Mouse (Mus musculus) forebrain, postnatal 0 days (tissue): ENCODE measurements at regions not wholly inside any gene's neighbourhood (a gene's known extent, or its start where the extent isn't known, plus 50 kb on each side); places are given as distances from the start of the nearest gene placed in this dataset.

ENCODE experiments used
- ATAC-seq: fragments of 200-750 bp; cut with Nextera tagmentation; 2 replicates; pipeline ENCODE4 v1.8.0; 2017; ENCODE audit warnings: mild to moderate bottlenecking, moderate library complexity
- DNase-seq: peaks from one replicate; pipeline ENCODE4 v3.0.0-alpha.2; 2015
- H3K27ac ChIP-seq: fragments of 300-500 bp; sonication (generic); 2 replicates; pipeline ENCODE4 v1.5.1; 2014; ENCODE audit warnings: low read depth, mild to moderate bottlenecking, antibody characterized with exemption, low read length, moderate library complexity, mixed read lengths
- H3K27me3 ChIP-seq: fragments of 300-500 bp; sonication (generic); 2 replicates; pipeline ENCODE4 v1.6.1; 2014; ENCODE audit warnings: mild to moderate bottlenecking, low read length, mixed read lengths; ENCODE audit not compliant: insufficient read depth
- H3K36me3 ChIP-seq: fragments of 300-500 bp; sonication (generic); 2 replicates; pipeline ENCODE4 v1.6.1; 2014; ENCODE audit warnings: mild to moderate bottlenecking, moderate library complexity; ENCODE audit not compliant: insufficient read depth
- H3K4me1 ChIP-seq: fragments of 300-500 bp; sonication (generic); 2 replicates; pipeline ENCODE4 v1.6.1; 2014; ENCODE audit warnings: antibody characterized with exemption; ENCODE audit not compliant: insufficient read depth
- H3K4me2 ChIP-seq: fragments of 300-500 bp; sonication (generic); 2 replicates; pipeline ENCODE4 v1.6.1; 2014; ENCODE audit warnings: low read depth, mild to moderate bottlenecking, moderate library complexity
- H3K4me3 ChIP-seq: fragments of 300-500 bp; sonication (generic); 2 replicates; pipeline ENCODE4 v1.5.1; 2014; ENCODE audit warnings: low read depth, low read length, mixed read lengths
- H3K9ac ChIP-seq: fragments of 300-500 bp; sonication (generic); 2 replicates; pipeline ENCODE4 v1.6.1; 2014; ENCODE audit warnings: mild to moderate bottlenecking
- H3K9me3 ChIP-seq: fragments of 300-500 bp; sonication (generic); 2 replicates; pipeline ENCODE4 v1.6.1; 2016; ENCODE audit warnings: low read length
- CTCF ChIP-seq: sonication (generic); IDR thresholded peaks from 2 replicates; pipeline ENCODE4 v1.5.1; 2016; ENCODE audit warnings: antibody characterized with exemption, control low read depth, low read depth
- WGBS: fragments of 180-500 bp; shearing (Covaris S2); extraction: QIAGEN DNeasy Blood & Tissue Kit; methylation state at CpG from one replicate; pipeline ENCODE4 v1.1.7; 2014; 5-methylcytosine and 5-hydroxymethylcytosine counted together

GRCm38 (mm10) chr4:56090796-56091195, 558.5 kb upstream of the Klf4 start:
- no peak for TF ChIP-seq CTCF
- no peak overlapping the region for H3K4me2 ChIP-seq
- no peaks in the 10 kb centered on the region for H3K27me3 ChIP-seq
- no peak overlapping the region for H3K27ac ChIP-seq
- no peaks in the 10 kb centered on the region for H3K9me3 ChIP-seq
- H3K36me3 ChIP-seq, result no peaks in the 10 kb centered on the region
- 61% methylated on average over 1 of the region's 1 CpGs for WGBS
- 0 out of 2 replicates have a peak, but pooled peaks cover 4% of the 10 kb centered on the region for H3K4me1 ChIP-seq
- no peak for DNase-seq
- peak; percentile 36 for ATAC-seq
- H3K9ac ChIP-seq, result no peak overlapping the region
- no peak overlapping the region for H3K4me3 ChIP-seq

- Histone ChIP-seq H3K27ac (no peak overlapping the region), H3K4me2 (no peak overlapping the region), H3K9me3 (no peaks in the 10 kb centered on the region), H3K4me3 (no peak overlapping the region), H3K36me3 (no peaks in the 10 kb centered on the region), H3K4me1 (0 out of 2 replicates have a peak, but pooled peaks cover 4% of the 10 kb centered on the region), H3K27me3 (no peaks in the 10 kb centered on the region), H3K9ac (no peak overlapping the region)
- WGBS, result 42% methylated on average over 4 of the region's 4 CpGs
- ATAC-seq (peak; percentile 94), DNase-seq (peak; percentile 91)
- peak; percentile 16; the same call in 1 of the 2 replicates for TF ChIP-seq CTCF
Measured at GRCm38 (mm10) chr4:56088701-56089100, 556.4 kb upstream of the Klf4 start.

GRCm38 (mm10) chr4:56086306-56086705, 554.0 kb upstream of the Klf4 start:
- Histone ChIP-seq H3K9ac (no peak overlapping the region), H3K27ac (no peak overlapping the region), H3K4me2 (no peak overlapping the region), H3K4me1 (0 out of 2 replicates have a peak, but pooled peaks cover 4% of the 10 kb centered on the region), H3K9me3 (no peaks in the 10 kb centered on the region), H3K36me3 (no peaks in the 10 kb centered on the region), H3K4me3 (no peak overlapping the region), H3K27me3 (no peaks in the 10 kb centered on the region)
- DNase-seq, result no peak
- no peak for ATAC-seq
- no peak for TF ChIP-seq CTCF

- no peak overlapping the region for H3K4me3 ChIP-seq
- DNase-seq (peak; percentile 56), ATAC-seq (peak; percentile 42; the same call in 1 of the 2 replicates)
- H3K4me2 ChIP-seq, result no peak overlapping the region
- WGBS, result 36% methylated on average over 1 of the region's 1 CpGs
- H3K9me3 ChIP-seq, result no peaks in the 10 kb centered on the region
- H3K4me1 ChIP-seq, result 0 out of 2 replicates have a peak, but pooled peaks cover 4% of the 10 kb centered on the region
- no peak overlapping the region for H3K9ac ChIP-seq
- H3K27ac ChIP-seq, result no peak overlapping the region
- no peak for TF ChIP-seq CTCF
- H3K36me3 ChIP-seq, result no peaks in the 10 kb centered on the region
- no peaks in the 10 kb centered on the region for H3K27me3 ChIP-seq
Measured at GRCm38 (mm10) chr4:56084205-56084604, 551.9 kb upstream of the Klf4 start.

GRCm38 (mm10) chr4:56082411-56082810, 550.1 kb upstream of the Klf4 start:
- 89% methylated on average over 5 of the region's 5 CpGs for WGBS
- no peak for TF ChIP-seq CTCF
- Histone ChIP-seq H3K9me3 (no peaks in the 10 kb centered on the region), H3K9ac (no peak overlapping the region), H3K4me2 (no peak overlapping the region), H3K27ac (no peak overlapping the region), H3K36me3 (no peaks in the 10 kb centered on the region), H3K4me1 (no peaks in the 10 kb centered on the region), H3K27me3 (no peaks in the 10 kb centered on the region), H3K4me3 (no peak overlapping the region)
- DNase-seq, result no peak
- ATAC-seq, result no peak

- WGBS, result 80% methylated on average over 3 of the region's 3 CpGs
- ATAC-seq, result no peak
Measured at GRCm38 (mm10) chr4:56080960-56081359, 548.7 kb upstream of the Klf4 start.

GRCm38 (mm10) chr4:56070664-56071334, 538.5 kb upstream of the Klf4 start:
- Histone ChIP-seq H3K4me3 (no peak overlapping the region), H3K4me1 (no peaks in the 10 kb centered on the region), H3K4me2 (no peak overlapping the region), H3K27me3 (no peaks in the 10 kb centered on the region), H3K9ac (no peak overlapping the region), H3K27ac (no peak overlapping the region), H3K36me3 (no peaks in the 10 kb centered on the region), H3K9me3 (no peaks in the 10 kb centered on the region)
- DNase-seq (peak; percentile 72), ATAC-seq (no peak)
- 61% methylated on average over 6 of the region's 6 CpGs for WGBS
- TF ChIP-seq CTCF, result no peak

More at GRCm38 (mm10) chr4:56080960-56081359, 548.7 kb upstream of the Klf4 start:
- Histone ChIP-seq H3K36me3 (no peaks in the 10 kb centered on the region), H3K4me2 (no peak overlapping the region), H3K4me1 (no peaks in the 10 kb centered on the region), H3K27ac (no peak overlapping the region), H3K9ac (no peak overlapping the region), H3K4me3 (no peak overlapping the region), H3K27me3 (no peaks in the 10 kb centered on the region), H3K9me3 (no peaks in the 10 kb centered on the region)
- TF ChIP-seq CTCF, result no peak
- DNase-seq, result no peak
